Mouse (Mus musculus) spleen, postnatal 36 days (tissue): Measurements from ENCODE around the gene Psmb7.

Source experiments
- DNase-seq, 2 experiments: peaks; one replicate each; pipeline ENCODE4 v3.0.0; 2022; ENCODE audit warnings: low spot score in 2 of 2, mixed read lengths in 1 of 2

The Psmb7 gene

DNA sequence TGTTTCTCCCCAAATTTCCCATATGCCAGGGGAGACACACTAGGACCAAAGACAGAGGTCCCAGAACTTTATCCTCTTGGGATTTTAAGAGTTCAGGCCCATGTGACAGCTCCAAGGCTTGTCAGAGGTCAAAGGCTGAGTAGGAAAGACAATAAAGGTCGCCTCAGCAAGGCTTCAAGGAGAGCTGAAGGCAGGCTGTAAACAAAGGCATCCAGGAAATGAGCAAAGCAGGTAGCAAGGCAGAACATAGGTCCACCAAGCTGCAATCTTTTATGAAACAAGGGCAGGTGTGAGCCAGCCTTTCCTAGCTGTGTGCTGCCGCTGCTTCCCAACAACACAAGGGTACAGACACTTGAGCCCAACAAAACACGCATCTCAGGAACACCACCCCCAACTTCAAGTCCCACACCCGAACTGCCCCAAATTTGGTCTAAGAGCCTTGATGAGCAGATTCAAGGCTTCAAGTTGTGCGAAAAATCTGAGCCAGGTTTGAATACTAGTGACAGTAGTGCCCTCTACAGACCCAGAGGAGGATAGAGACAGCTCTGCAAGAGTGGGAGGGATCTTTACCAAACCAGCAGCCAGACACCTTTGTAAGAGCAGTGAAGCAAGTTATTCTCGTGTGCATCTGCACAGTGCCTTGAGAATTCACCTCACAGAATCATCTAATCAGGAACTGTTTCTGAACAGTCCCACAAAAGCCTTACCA, 52.0 kb downstream of the Psmb7 start:
- no peak for DNase-seq

DNA sequence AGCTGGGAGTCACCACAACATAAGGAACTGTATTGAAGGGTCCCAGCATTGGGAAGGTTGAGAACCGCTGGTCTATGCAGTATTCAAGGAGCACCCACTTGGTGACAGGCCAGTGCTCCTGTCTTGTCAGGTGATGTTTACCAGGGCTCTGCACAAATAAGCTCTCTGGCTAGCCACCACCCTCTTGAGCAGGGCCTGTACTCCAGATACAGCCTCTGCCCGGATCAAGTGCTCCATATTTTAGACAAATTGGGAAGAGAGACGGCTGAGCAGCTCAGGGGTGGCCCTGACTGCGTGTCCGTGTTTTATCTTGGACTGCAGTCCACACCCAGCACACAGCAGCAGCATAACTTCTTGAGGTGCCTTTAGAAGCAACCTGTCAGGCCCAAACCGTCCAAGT, 57.2 kb downstream of the Psmb7 start:
- DNase-seq: no peak

DNA sequence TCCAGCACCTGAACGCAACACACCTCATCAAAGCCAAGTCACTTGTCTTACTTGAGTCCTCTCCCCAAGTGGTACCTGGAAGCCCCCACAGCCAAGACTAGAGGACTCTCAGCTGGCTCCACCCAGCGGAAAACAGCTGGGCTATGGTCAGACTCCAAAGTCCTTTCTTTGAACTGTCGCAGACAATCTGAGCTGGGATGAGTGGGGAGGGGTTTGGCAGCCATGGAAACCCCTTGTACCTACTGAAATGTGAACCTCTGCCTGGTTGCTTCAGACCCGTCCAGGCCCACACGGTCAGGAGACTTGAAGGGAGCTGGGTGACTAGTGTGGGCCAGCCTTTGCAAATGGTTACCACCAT, 58.5 kb downstream of the Psmb7 start:
- no peak for DNase-seq

DNA sequence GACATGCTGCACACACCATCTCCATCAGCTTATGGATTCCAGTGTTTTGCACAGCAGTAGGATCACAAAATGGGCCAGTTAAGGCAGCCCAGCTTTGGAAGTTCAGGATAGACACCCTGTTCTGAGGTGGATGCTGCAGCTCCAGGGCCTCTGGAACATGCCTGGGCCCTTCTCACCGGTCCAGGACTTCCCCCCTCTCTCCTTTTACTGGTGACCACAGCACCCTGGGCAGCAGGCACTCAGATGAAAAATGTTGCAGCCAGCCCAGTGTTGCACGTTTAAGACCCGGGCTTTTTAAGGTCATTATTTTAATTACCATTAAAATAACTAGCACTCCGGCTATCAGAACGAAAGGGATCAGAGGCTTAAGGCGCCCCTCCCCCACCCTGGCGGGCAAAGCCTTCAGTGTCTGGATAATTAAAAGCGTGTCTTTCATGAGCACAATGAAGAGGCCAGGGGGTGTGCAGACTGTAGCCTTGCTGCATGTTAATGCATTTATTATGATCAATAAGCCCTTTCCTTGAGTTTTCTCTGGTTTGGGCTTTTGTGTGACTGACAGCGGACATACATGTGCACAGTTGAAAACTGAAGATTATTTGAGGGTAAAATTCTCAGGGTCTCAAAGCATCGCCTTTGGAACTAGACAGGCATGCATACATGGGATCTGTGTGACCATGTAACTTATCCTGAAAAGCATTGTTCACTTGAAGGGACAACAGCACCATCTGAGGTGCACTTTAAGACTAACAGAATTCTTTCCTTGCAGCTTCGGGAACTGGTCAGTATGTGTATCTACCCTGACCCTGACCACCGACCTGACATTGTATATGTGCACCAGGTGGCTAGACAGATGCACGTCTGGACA, 59.1 kb downstream of the Psmb7 start:
- DNase-seq: no peak

DNA sequence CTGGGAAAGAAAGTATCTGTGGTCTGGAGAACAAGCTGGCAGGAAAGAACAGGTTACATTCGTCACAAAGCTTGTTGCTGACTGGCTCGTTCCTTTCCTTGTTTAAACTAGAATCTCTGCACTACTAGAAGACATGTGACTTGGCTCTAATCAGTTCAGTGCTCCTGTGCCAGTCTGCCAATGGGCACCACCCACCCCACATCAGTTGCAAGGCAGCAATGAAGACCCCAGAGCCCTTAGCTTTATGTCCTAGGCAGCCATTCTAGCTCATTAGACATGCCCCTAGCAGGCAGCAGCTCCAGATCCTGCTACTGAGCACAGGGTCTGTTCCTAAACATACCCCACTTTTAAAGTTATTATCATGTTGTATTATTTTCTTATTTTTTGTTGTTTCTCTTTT, 59.9 kb downstream of the Psmb7 start:
- DNase-seq: no peak

DNA sequence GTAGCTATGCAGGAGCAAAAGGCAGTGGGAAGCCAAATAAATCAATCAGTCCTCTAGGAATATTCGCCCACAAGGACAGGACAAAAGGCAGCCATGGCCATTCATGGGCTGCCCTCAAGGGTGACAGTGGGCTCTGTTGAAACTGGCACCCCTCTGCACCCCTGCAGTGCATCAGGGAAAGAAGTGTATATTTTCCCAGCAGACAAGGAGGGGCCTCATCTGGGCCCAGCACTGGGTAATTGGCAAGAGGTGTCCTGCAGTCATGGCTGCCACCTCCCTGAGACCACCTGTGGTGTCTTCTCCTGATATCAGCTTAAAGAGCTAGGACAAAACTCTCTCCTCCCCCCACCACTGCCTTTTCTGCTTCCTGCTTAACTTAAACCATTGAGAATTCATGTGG, 64.4 kb downstream of the Psmb7 start:
- no peak for DNase-seq

DNA sequence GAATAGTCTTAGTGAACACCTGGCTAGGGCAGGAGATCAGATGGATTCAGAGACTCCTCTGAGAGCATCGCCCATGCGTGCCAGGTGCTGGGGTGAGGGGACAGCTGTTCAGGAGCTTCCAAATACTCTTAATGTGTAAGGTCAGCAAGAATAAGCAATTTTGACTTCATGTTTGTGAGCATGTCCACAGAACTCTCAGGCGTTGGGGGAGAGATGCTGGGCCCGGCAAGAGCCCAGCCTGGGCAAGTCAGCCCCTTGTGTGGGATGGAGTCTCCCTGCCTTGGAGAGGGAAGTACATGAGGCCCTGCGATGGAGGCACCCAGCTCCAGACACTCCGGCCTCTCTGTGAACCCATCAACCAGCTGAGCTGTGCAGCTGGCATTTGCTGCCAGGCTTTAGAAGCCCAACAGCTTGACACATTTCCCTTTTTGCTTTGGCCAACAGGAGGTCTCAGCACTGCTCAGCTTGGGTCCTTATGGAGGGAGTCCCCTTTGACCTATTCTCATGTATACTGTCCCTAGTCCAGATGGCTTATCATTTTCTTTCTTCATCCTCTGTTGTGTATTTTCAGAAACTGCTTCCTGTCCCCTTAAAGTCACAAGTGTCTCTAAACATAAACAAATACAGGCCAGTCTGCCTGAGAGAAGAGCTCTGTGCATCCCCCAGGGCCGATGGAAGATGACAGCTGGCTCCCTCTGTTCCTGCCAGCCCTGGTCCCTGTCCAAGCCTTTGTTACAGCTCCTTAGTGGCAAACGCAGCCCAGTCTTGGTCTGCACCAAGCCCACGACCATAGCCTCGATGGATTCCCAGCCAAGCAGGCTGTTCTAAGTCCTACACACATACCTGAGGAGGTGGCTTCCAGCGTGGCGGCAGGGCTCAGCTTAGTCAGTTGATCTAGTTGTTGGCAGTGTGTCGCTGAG, 65.0 kb downstream of the Psmb7 start:
- DNase-seq: no peak

DNA sequence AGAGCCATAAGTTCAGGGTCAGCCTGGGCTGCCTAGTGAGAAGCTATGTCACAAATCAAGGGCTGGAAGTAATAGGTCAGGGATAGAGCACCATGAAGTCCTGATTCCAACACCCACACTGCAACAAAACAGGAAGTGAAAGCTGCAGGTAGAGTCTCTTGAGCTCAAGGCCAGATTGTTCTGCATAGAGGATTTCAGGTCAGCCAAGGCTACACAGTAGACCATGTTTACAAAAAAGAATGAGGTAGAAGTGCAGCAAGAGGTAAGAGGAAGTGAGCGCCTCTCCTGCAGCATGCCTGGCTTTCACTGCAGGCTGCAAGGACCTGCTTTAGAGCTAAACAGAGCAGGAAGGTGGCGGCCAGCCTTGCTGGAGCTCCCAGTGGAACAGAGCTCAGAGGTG, 69.2 kb downstream of the Psmb7 start:
- peak; percentile 33 for DNase-seq

DNA sequence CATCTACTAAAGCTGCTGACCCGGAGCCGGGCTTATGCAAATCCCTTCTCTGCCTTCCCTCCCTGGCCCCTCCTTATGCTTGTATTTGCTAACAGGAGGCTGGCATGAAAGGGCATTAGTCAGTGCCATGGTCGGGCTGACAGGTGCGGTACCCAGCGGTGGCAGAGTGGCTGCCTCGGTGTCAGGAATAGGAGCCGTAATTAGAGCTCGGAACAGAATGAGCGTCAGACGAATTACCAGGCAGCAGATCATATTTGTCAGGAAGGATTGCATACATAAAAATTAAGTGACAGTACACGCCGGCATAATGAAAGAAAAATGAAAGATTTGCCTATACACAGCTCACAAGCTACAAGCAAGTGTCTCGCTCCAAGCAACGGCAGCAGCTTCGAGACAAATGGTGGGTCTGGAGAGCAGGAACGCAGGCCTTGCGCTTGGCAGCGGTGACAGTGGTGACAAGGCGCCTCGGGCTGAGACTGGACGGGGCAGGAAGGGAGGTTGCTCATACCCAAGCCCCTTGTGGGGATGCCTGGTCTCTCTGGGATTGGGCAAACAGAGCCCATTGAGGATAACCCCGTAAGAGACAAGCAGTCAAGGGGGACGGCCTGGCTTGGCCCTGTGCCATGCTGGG, 71.8 kb downstream of the Psmb7 start:
- no peak for DNase-seq

DNA sequence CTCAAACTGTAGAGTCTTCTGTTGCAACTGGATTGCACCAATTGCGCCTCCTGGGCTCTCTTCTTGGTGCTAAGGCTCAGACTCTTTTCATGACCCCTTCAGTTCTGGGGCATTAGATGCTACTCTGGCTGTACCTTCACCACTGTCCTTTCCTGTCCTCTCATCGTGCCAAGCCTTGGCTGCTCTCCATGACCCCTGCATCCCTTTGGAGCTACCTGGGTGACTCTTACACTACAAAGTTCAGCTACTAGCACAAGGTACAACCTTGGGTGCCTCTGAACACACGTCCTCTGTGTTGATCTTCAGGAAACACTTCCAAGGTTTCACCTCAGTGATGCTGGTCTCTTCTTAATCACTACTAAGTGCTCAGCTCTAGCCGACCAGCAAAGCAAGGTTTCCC, 81.3 kb downstream of the Psmb7 start:
- no peak for DNase-seq

DNA sequence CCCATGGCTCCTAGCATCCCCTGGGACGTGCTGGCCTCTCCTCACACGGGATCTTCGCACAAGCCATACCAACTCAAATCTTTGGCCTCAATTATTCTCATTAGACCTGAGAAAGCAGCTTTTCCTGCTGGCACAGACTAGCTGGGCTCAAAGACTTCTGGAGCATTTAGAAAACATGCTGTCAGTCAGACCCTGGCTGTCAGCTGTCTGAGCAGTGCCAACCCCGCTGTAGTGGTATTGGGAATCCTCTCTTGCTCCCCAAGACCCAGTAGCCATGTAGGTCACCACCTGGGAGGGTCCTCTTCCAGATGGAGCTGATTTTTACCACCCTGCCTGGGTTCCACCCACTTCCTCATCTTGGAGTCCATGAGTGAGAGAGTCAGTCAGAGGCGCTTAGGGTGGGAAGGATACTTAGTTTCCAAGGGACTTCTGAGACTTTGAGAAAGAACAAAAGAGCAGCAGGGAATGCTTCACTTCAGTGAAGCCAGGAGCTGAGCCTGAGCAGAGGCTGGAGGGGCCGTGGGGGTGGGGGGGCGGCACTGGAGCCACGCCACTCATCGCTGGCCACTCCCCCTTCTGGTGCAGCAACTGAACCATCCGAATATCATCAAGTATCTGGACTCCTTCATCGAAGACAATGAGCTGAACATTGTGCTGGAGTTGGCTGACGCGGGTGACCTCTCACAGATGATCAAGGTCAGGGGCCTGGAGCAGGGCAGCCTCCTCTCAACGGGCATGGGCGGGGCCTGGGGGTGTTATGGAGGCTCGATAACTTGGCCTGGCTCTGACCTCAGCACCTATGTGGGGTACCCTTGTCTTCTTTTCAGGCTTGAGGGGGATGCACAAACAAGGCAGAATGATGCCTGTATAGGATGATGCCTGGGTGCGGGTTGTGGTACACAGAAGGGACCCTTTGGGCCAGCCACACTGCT, 83.3 kb downstream of the Psmb7 start:
- DNase-seq: no peak

DNA sequence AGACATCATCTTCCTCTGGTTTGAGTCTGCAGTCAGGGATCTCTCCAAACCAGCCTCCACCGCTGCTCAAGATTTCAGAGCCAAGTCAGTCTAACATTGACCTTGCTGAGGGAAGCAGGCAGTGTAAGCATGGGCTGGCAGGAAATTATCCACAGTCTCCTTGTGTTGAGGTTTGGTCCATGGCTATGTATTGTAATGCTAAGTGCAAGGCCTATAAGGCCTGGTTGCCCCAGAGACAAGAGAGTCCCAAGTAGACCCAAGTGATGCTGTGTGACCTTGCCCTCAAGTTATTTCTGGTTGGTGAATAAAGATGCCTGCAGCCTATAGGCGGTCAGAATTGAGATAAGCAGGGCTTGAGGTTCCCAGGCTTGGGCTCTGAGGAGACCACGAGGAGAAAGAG, 87.2 kb downstream of the Psmb7 start:
- no peak for DNase-seq

DNA sequence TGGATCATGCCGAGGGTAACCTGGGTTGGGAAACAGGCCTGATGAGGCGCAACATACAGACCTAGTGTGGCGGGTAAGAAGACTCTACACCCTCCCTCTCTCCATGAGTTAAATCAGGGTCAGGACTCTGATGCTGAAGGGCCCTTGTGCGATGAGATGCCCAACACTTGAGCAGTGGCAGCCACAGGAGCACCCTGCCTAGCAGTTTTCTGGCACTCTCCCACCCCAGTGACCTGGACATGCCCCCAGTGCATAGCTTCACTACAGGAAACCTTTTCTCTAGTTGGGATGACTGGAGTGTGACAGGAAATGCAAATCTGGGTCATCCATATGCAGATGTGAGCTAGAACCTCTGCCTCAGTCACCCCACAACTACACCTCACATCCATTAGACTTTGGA, 88.2 kb downstream of the Psmb7 start:
- DNase-seq: no peak

DNA sequence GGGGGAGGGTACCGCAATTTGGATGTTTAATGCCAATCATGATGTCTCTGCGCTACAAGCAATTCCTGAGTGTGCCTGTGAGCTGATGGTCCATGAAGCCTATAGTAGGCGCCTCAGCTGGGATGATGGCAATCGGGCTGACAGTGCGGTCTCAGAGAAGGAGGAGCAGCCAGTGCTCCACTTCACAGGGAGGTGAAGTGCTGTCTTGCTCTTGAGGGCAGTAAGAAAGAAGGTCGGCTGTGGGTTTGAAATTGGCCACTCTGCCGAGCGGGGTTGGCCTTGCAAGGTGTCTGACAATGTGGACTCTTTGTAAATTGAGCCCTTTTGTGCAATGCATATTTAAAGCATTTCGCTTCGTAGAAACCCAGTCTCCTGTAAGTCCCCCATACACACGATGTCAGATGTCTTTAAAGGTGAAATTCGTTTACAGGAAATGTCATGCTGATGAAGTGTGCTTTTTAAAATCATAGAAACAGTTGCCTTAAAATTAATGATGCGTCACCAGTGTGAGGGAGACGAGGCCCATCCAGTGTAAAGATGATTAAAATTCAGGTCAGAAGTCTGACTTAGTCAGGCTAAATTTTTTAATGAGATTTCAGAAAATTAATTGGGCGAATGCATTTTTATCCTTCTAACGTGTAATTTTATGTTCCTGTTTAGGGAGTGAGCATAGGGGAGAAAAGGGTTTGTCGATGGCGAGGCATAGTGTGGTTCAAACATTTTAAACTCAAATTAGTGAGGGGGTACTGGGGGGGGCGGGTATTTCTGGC, 89.5 kb downstream of the Psmb7 start:
- DNase-seq: no peak

DNA sequence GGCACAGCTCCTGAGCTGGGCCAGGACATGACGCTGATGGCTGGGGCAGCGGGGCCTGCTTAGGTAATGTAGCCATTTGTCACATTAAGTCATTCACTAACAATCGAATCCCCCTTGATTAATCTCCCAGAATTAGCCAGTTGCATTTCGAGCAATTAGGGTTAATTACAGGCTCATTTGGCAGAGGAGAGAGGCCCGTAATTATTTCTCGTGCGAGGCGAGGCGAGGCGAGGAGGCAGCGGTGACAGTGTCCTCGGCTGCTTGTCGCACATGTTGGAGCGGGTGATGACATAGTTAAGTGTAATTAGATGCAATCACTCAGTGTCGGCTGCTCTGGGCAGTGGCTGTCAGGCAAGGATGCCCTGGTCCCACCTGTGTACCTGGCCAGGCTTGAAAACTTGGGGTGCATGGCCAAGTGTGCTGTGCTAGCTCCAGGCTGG, 91.9 kb downstream of the Psmb7 start:
- DNase-seq: no peak

DNA sequence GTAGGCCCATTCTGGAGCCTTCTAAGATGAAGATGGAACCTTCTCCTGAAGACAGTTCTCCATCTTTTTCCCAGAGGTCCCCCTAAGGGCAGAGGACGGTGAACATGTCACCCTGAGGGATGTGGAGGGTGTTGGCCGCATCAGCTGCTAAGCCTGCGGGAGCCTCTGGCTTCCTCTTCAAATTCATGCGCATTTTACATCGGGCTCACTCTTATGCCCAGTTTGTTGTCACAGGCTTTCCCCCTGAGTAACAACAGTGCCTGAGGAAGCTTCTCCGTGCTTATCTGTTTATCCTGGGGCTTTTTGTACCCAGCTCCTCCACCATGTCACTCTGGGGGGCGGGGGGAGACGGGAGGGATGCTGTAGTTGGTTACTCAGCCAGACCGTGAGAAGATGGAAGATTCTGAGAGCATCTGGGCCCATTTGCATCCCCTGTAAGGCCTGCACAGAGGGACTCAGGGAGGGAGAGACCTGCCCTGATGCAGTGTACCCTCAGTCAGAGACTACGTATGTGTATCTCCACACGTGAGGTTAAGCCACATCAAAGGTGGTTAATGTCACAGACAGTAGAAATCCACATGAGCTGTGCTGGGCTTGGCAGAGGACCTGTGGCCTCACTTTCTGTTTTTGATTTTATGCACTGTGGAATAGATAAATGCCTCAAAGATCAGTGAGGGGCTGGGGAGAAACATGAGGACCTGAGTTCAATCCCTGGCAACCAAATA, 95.9 kb downstream of the Psmb7 start:
- no peak for DNase-seq

DNA sequence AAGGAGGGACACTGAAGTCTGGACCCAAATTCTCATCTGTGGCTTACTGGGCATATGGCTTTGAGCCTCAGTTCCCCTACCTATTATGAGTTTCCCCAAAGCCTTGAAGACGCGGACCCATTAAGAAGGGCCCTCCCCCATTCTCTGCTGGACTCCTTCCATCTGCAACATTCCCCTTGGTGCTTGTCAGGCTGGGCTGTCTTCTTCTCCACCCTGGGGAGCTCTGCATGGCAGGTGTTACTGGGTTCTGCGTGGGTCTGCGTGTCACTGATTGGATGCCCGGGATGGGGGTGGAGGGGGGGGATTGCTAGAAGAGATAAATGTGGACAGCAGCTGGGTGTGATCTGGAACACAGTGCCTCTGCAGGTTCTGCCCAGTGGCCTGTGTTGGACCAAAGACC, 97.1 kb downstream of the Psmb7 start:
- DNase-seq: no peak

DNA sequence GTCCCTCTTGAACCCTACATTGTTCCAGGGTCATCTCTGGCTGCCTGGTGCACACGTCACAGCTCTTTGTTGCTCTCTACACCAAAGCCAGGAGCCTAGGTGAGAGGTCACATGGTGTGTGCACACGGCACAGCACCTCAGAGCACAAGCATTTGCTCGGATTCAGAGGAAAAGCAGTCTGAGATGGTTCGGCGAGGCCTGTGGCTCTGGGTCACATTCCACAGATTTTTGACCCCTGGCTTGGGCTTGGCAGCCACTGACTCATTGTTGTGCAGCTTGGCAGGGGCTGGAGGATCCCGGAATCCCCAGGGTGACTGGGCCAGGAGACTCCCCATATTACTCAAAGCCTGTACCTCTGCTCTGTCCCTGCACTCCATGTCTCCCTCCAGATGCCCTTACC, 97.7 kb downstream of the Psmb7 start:
- DNase-seq: peak in 1 of 2 experiments; percentile 14

DNA sequence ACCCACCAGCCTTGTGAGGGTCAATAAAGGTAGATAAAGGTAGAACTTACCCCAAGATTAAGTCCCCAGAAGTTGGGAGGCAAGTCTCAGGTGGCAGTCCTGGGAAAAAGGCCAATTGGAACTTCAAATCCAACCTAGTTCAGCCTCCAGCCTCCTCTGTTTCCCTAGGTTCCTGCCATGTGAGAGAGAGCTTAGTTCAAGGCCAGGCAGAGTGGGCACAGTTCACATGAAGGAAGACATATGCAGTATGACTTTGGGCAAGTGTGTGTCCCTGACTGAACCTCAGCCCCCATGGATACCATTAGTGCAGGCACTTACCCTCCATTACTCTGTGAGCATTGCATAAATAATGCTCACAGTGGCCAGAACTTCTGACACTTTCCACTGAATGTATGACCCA, 98.2 kb downstream of the Psmb7 start:
- DNase-seq: no peak
